Mouse (Mus musculus) 3134 (cell line): Measurements from ENCODE around the gene Astn1.

ENCODE experiments used
- DNase-seq: peaks from one replicate; pipeline ENCODE4 v3.0.0-alpha.2; 2011; ENCODE audit warnings: low spot score; ENCODE audit not compliant: insufficient read length; ENCODE audit errors: extremely low read depth

The Astn1 gene

DNA sequence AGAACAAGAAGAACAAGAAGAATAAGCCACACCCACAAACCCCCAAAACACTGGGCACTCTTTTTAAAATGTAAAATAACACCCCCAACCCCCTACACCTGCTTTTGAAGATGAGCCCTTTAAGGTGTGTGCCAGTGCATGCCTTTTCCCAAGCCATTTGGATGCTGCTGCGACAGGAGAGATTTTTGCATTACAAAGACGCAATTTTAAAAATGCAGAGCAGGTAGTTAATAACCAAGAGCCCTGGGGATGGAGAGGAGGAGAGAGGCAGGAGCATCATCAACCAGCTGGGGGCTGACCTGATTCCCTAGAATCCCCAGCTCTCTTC, at the start of gene Astn1:
Astn1 (plus strand) TSS at position 310 of the 328 bp plus-strand sequence.
- DNase-seq, result no peak

DNA sequence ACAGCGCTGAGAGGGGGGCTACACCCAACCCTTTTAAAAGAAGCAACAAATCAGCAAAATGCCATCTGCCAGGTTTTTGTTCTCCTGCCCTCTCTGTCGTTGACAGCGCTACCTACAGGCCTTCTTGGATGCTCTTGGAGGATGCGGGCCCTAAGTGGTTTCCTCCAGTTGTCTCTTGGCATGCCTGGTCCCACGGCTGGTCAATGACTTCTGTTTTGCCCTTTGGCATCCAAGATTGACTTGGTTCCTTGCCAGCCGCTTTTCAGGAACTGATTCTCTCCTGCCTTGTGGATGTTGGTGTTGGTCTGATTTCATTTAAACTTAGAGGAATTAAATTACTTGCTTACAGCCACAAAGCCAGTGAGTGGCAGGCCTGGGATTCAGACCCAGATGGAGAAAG, 38.7 kb upstream of the Astn1 start:
- no peak for DNase-seq

DNA sequence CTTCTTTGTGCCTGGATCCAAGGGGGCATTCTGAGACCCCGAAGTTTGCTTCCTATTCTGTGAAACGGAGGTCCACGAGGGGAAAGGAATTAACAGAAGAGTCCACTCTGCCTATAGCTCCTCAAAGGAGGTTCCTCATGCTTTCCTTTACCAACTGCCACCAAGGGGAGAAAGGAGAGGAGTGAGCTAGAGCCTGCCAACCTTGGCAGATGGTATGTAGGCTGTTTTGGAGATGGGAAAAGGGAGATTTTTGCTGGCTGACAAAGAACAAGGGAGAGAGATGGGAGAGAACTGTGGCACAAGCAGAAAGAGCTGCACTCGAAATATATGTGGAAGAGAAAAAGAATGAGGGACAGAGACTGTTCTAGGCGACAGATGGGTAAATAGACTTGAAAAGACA, 33.9 kb upstream of the Astn1 start:
- no peak for DNase-seq

DNA sequence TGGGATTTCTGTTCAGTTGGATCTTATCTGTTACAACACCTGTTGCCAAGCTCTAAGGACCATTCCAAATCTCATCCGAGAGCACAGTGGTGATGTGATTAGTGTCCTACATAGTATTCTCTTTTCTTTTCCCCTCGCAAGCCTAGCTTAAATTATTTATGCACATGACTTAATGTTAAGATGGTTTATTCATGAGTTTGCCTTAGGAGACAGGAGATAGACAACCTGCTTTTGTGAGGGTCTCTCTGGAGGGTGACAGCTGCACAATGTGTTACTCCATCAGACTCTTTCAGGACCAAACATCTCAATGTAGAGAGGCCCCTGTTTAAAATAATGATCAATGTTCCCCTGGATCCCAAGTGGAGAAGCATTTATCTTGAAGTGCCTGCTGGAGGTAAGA, 33.2 kb upstream of the Astn1 start:
- no peak for DNase-seq

DNA sequence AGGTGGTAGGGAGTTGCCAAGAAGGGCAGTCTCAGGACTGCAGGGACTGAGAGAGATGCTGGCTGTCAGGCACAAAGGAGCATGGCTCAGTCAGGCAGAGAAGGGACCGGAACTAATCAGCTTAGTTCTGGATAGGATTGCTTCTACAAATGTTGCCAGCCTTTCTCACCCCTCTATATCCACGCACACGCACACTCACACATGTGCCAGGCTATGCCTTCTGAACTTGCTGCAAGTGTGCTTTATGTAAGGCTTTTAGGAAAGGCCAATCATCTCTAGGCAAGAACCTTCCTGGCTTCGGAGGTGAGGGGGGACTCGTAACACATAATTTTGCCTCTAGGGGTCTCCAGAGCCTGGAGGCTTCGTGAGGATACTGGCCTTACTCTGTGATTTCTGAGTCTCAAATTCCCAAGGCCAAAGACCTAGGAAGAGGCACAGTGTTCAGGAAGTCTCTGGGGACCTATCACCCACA, 18.8 kb upstream of the Astn1 start:
- no peak for DNase-seq

- DNase-seq, result no peak
Observed at GRCm38 (mm10) chr1:158353656-158354371, 8.3 kb upstream of the Astn1 start.

DNA sequence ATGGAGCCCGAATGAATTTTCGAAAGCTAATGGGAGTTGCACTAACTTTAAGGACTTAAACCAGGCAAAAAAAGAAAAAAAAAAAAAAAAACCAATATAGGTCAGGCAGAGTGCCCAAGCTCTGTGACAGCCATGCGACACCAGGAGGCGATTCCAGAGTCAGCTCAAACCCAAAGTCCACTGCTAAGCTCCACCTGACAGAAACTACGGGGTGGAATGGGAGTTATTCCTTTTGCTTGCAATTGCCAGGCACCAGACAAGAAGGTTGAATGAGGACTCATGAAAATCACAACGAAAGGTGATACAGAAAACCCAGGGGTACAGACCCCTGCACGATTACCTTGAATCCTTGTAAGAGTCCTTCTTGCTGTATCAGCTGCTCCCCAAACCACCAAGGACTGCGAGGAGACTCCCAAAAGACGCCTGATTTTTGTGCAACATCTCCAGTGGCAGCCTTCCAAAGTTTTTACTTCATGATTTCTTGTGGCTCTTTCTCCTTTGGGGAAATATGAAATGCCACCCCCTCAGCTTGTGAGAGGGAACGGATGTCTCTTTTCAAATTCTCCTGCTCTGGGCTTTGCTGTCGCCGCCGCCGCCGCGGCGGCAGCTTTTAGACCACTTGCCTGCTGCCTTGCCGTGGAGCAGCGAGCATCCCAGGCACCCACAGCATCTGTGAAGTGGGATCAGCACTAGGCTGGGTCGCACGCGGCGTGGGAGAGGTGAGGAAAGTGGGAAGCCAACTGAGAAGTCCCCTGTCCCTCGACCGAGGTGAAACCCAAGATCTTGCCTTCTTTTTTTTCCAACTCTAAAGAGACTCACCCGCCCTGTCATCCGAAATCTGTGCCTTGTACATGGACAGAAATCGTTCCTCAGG, 6.7 kb upstream of the Astn1 start:
- peak; percentile 10 for DNase-seq

GRCm38 (mm10) chr1:158356051-158356461, 6.0 kb upstream of the Astn1 start, which contains the start of gene Brinp2:
Brinp2 (minus strand) TSS chr1:158356326.
- DNase-seq, result peak; percentile 12

DNA sequence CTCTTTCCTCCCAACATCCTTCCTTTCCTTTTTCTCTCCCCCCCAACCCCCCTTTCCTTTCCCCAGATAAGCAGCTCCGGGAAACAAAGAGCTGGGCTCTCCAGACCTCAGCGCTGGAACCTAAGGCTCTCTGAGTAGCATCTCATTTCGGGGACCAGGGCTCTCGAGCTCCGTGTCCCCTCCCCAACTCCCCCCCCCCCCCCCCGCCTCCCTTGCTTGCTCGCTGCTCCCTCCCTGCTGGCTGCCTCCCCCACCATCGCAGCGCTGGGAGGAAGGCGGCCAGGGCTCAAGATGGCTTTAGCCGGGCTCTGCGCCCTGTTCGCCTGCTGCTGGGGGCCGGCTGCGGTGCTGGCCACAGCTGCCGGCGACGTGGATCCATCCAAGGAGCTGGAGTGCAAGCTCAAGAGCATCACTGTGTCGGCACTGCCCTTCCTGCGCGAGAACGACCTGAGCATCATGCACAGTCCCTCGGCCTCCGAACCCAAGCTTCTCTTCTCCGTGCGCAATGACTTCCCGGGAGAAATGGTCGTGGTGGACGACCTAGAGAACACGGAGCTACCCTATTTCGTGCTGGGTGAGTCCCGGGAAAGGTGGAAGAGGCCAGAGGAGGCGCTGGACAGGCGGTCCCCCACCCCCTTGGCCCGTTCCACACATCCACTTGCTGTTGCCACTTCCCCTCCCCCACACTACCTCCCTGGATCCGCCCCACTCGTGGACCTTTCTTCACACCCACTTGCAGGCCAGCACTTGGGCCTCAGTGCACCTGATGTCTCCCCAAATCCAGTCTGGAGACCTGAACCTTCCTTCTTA, 424 bp downstream of the Astn1 start:
- DNase-seq, result peak; percentile 6

DNA sequence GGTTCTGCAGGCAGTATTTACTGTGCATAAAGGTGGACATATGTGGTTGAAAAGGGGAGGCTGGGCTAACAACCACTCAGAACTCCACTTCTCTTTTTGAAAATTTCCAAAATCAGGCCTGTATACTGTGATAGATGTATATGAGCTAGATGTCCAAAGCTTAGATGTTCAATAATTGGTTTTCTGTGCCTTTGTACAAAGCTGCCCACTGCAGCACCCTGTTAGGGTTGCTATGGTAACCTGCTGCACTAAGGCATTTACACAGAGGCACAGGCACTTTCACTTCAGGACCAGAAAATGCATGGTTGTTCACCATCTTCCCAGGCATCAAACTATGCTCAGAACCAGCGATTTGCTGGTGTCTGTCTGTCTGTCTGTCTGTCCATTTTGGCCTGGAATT, 2.4 kb downstream of the Astn1 start:
- DNase-seq, result no peak

GRCm38 (mm10) chr1:158382277-158382676, 20.2 kb downstream of the Astn1 start:
- no peak for DNase-seq

- DNase-seq, result no peak
Observed at GRCm38 (mm10) chr1:158383210-158383609, 21.1 kb downstream of the Astn1 start.

- no peak for DNase-seq
Observed at GRCm38 (mm10) chr1:158385311-158385710, 23.2 kb downstream of the Astn1 start.

GRCm38 (mm10) chr1:158386781-158387180, 24.7 kb downstream of the Astn1 start:
- no peak for DNase-seq

DNA sequence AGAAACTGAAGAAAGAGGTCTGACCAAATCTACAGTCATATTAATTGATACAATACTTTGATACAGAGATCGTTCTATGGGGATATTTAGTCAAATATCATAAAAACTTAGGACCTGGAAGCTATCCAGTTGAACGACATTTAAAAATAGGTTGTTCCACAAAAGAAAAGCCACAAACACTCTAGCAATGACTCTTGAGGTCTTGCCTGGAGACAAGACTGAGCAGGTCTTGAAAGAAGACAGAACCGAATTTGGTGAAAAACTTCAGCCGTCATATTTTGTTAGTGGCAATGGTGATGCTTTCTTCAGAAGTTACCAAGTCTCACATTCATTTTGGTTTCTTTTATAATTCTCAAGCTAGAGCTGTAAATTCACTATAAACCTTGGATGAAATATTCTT, 26.9 kb downstream of the Astn1 start:
- no peak for DNase-seq

GRCm38 (mm10) chr1:158390693-158391092, 28.6 kb downstream of the Astn1 start:
- DNase-seq, result no peak

- no peak for DNase-seq
Observed at GRCm38 (mm10) chr1:158397058-158397457, 35.0 kb downstream of the Astn1 start.

DNA sequence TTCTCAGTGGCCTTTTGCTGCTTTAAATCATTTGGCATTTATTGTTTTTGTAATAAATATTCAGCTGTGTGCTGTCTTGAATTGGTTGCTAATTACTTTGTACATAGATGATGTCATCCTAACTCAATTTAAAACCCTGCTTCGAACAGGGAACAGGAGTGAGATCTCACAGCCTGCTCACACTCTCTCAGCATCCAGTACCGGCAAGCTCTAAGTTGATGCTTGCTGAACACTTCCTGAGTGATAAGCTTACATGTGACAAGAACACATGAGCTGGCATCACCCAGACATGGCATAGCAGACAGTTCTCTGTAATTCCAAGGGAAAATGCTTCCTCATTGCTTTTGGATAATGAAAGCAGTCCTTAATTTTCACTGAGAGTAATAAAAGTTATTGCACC, 38.8 kb downstream of the Astn1 start:
- DNase-seq, result no peak

- DNase-seq, result no peak
Observed at GRCm38 (mm10) chr1:158405899-158406769, 44.1 kb downstream of the Astn1 start.

DNA sequence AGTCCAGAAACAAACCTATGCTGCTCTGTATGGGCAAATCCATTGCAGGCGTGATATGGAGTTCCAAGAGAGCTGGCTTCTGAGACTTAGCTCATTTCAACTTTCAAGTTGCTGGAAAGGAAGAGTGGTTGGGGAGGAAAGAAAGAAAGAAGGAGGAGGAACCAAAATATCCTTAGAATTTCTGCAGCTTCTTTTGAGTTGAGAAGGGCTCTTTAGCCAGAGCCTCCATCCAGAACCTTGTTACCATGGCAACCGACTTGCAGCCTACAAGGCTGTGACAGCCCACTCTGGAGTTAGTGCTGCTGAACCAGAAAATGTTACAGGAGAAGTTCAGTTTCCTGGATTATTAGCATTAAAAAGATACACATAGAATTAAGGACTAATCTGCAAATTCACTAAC, 46.1 kb downstream of the Astn1 start:
- no peak for DNase-seq
